Mouse (Mus musculus): ENCODE results near the gene Tfap2c. TPM values are rescaled to one million over a fixed set of nuclear protein-coding genes. Genes with fewer than 3 reads are reported as not detected.

Gene Tfap2c
- polyA plus RNA-seq, 1 experiment from 2014 or later, result 0.52 TPM

DNA sequence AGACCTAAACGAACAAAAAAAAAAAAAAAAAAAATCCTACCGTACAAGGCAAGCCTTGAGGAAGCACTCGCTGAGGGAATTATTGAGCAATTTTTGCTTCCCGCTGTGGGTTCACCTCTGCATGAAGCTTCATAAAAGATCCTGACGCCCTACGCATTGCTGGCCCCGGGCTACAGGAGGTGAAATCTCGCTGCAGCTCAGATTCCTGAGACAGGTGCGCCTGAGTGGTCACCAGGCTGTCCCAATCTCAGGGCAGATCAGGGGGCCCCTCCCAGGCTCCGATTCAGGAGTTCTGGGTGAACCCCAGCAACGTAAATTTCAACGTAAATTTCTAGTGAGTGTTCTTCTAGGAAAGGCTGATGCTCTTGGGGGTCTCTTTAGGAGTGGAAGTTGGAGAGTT lies 26.9 kb upstream of the Tfap2c start:
- Histone ChIP-seq H3K9ac (replicated peaks; ENCODE audit: low read length) (no peak overlapping the region), H3K36me3 (ENCODE audit: insufficient read depth, low read length) (no peaks in the 10 kb centered on the region), H3K4me3 (ENCODE audit: low read length) (no peak overlapping the region), H3K27ac (ENCODE audit: low read length) (no peak overlapping the region), H3K27me3 (ENCODE audit: insufficient read depth, low read length) (no peaks in the 10 kb centered on the region), H3K4me1 (ENCODE audit: insufficient read depth, low read length) (no peaks in the 10 kb centered on the region), H3K4me2 (replicated peaks; ENCODE audit: low read depth, low read length) (no peak overlapping the region), H3K9me3 (ENCODE audit: low read length) (no peaks in the 10 kb centered on the region)
- ATAC-seq (ENCODE audit: low FRiP score, low TSS enrichment), result no peak
- 76% methylated on average over 10 of the region's 12 CpGs for WGBS

- H3K9ac ChIP-seq (replicated peaks; ENCODE audit: low read length), result no peak overlapping the region
- H3K4me3 ChIP-seq (ENCODE audit: low read length), result no peak overlapping the region
- no peaks in the 10 kb centered on the region for H3K36me3 ChIP-seq (ENCODE audit: insufficient read depth, low read length)
- no peak for ATAC-seq (ENCODE audit: low FRiP score, low TSS enrichment)
- no peak overlapping the region for H3K4me2 ChIP-seq (replicated peaks; ENCODE audit: low read depth, low read length)
- H3K9me3 ChIP-seq (ENCODE audit: low read length), result no peaks in the 10 kb centered on the region
- H3K27ac ChIP-seq (ENCODE audit: low read length), result no peak overlapping the region
- H3K4me1 ChIP-seq (ENCODE audit: insufficient read depth, low read length), result no peaks in the 10 kb centered on the region
- WGBS, result 85% methylated on average over 8 of the region's 8 CpGs
- H3K27me3 ChIP-seq (ENCODE audit: insufficient read depth, low read length), result no peaks in the 10 kb centered on the region
Measured at GRCm38 (mm10) chr2:172527175-172527574, 22.2 kb upstream of the Tfap2c start.

DNA sequence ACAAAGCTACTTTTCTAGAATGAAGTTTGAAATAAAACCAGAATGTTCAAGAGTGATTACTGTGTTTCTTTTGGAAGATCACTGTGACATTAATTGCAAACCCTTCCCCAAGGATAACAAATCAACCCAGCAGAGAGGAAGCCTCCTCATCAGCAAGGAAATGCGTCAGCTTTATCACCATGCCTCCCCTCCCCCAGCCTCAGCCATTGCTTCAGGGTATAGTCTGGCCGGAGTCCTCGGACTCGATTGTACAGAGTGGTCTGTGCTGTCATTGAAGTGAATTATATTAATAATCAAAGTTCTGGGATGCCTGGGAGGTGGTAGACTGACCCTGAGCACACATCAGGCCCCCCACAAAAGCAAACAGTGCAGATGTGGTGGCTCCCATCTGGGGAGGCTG lies 5.4 kb upstream of the Tfap2c start:
- 14% methylated on average over 4 of the region's 4 CpGs for WGBS
- Histone ChIP-seq H3K9me3 (ENCODE audit: low read length) (peaks cover 10% of the 10 kb centered on the region), H3K27ac (ENCODE audit: low read length) (no peak overlapping the region), H3K4me2 (replicated peaks; ENCODE audit: low read depth, low read length) (no peak overlapping the region), H3K9ac (replicated peaks; ENCODE audit: low read length) (no peak overlapping the region), H3K36me3 (ENCODE audit: insufficient read depth, low read length) (no peaks in the 10 kb centered on the region), H3K4me3 (ENCODE audit: low read length) (no peak overlapping the region), H3K27me3 (ENCODE audit: insufficient read depth, low read length) (peaks cover 69% of the 10 kb centered on the region), H3K4me1 (ENCODE audit: insufficient read depth, low read length) (peaks cover 11% of the 10 kb centered on the region)
- no peak for ATAC-seq (ENCODE audit: low FRiP score, low TSS enrichment)

GRCm38 (mm10) chr2:172544601-172545127 lies 4.7 kb upstream of the Tfap2c start:
- Histone ChIP-seq H3K4me2 (replicated peaks; ENCODE audit: low read depth, low read length) (no peak overlapping the region), H3K4me1 (ENCODE audit: insufficient read depth, low read length) (peaks cover 18% of the 10 kb centered on the region), H3K4me3 (ENCODE audit: low read length) (no peak overlapping the region), H3K27ac (ENCODE audit: low read length) (no peak overlapping the region), H3K9ac (replicated peaks; ENCODE audit: low read length) (no peak overlapping the region), H3K36me3 (ENCODE audit: insufficient read depth, low read length) (no peaks in the 10 kb centered on the region), H3K9me3 (ENCODE audit: low read length) (peaks cover 7% of the 10 kb centered on the region), H3K27me3 (ENCODE audit: insufficient read depth, low read length) (peaks cover 76% of the 10 kb centered on the region)
- WGBS, result 14% methylated on average over 6 of the region's 6 CpGs
- ATAC-seq (ENCODE audit: low FRiP score, low TSS enrichment), result no peak

DNA sequence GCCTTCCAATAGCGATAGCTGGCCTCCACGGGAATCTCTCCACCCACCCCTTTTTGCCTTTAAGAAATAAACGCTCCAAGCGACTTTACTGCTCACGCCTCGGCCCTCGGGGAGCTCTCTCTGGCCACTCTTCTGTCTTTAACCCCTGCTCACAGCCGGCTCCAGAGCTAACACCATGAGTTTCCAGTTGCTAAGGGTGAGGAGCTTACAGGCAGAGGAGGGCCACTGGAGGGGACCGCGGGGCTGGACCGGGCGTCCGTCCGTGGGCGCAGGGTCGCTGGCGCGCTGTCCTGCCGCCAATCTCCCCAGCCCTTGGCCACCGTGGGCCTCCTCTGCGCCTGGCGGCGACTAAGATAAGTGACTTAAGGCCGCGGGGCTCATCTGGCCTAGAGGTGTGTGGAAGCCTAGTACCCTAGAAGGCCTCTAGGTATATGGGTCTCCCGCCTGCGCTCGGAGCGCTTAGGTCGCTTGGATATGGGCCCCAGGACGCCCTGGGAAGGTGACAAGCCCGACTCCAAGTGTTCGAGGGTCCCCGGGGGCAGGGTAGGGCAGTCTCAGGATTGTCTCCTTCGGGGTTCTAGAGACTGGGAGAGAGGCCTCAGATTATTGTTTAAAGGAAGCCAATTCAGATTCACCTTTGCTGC lies 3.7 kb upstream of the Tfap2c start:
- WGBS, result 6% methylated on average over 35 of the region's 35 CpGs

DNA sequence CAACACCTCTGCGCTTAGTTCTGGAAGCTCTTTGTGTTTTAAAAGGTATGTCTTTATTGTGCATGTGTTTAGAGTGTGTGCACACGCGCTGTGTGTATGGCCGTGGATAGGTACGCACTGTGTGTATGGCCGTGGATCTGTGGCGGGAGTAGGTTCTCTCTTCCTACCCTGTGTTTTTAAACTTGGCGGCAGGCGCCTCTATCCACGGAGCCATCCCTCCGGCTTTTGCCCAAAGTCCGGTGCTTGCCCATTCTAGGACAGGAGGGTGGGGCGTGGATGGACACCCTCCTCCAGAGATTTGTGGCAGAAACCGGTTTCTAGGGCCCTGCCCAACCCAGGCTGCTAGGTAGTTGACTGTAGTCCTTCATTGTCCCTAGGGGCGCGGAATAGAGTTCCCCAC lies 2.8 kb upstream of the Tfap2c start:
- H3K27ac ChIP-seq (ENCODE audit: low read length), result no peak overlapping the region
- H3K4me3 ChIP-seq (ENCODE audit: low read length), result no peak overlapping the region
- H3K36me3 ChIP-seq (ENCODE audit: insufficient read depth, low read length), result no peaks in the 10 kb centered on the region
- no peak for ATAC-seq (ENCODE audit: low FRiP score, low TSS enrichment)
- no peak overlapping the region for H3K9ac ChIP-seq (replicated peaks; ENCODE audit: low read length)
- 13% methylated on average over 16 of the region's 16 CpGs for WGBS
- peaks cover 90% of the 10 kb centered on the region for H3K27me3 ChIP-seq (ENCODE audit: insufficient read depth, low read length)
- peaks cover 36% of the 10 kb centered on the region for H3K4me1 ChIP-seq (ENCODE audit: insufficient read depth, low read length)
- H3K4me2 ChIP-seq (replicated peaks; ENCODE audit: low read depth, low read length), result no peak overlapping the region
- H3K9me3 ChIP-seq (ENCODE audit: low read length), result no peaks in the 10 kb centered on the region

More for the DNA sequence above, 3.7 kb upstream of the Tfap2c start:
- H3K27me3 ChIP-seq (ENCODE audit: insufficient read depth, low read length), result peaks cover 86% of the 10 kb centered on the region
- H3K9me3 ChIP-seq (ENCODE audit: low read length), result no peaks in the 10 kb centered on the region
- no peak overlapping the region for H3K4me2 ChIP-seq (replicated peaks; ENCODE audit: low read depth, low read length)
- no peak overlapping the region for H3K9ac ChIP-seq (replicated peaks; ENCODE audit: low read length)
- no peak overlapping the region for H3K27ac ChIP-seq (ENCODE audit: low read length)
- no peak for ATAC-seq (ENCODE audit: low FRiP score, low TSS enrichment)
- H3K36me3 ChIP-seq (ENCODE audit: insufficient read depth, low read length), result no peaks in the 10 kb centered on the region
- no peak overlapping the region for H3K4me3 ChIP-seq (ENCODE audit: low read length)
- peaks cover 28% of the 10 kb centered on the region for H3K4me1 ChIP-seq (ENCODE audit: insufficient read depth, low read length)

GRCm38 (mm10) chr2:172547116-172547515 lies 2.3 kb upstream of the Tfap2c start:
- H3K9me3 ChIP-seq (ENCODE audit: low read length), result no peaks in the 10 kb centered on the region
- H3K4me1 ChIP-seq (ENCODE audit: insufficient read depth, low read length), result peaks cover 37% of the 10 kb centered on the region
- ATAC-seq (ENCODE audit: low FRiP score, low TSS enrichment), result peak; percentile 70
- H3K9ac ChIP-seq (replicated peaks; ENCODE audit: low read length), result no peak overlapping the region
- under 1% methylated on average over 21 of the region's 21 CpGs for WGBS
- H3K27ac ChIP-seq (ENCODE audit: low read length), result no peak overlapping the region
- H3K4me3 ChIP-seq (ENCODE audit: low read length), result peak overlapping the region; percentile 12; the same call in 1 of the 2 replicates
- H3K4me2 ChIP-seq (replicated peaks; ENCODE audit: low read depth, low read length), result peak overlapping the region; percentile 34
- peaks cover 96% of the 10 kb centered on the region for H3K27me3 ChIP-seq (ENCODE audit: insufficient read depth, low read length)
- H3K36me3 ChIP-seq (ENCODE audit: insufficient read depth, low read length), result no peaks in the 10 kb centered on the region

- Histone ChIP-seq H3K4me2 (replicated peaks; ENCODE audit: low read depth, low read length) (peak overlapping the region; percentile 34; the same call in 1 of the 2 replicates), H3K27ac (ENCODE audit: low read length) (no peak overlapping the region), H3K4me3 (ENCODE audit: low read length) (peak overlapping the region; percentile 3; the same call in 1 of the 2 replicates), H3K9ac (replicated peaks; ENCODE audit: low read length) (no peak overlapping the region), H3K9me3 (ENCODE audit: low read length) (no peaks in the 10 kb centered on the region), H3K27me3 (ENCODE audit: insufficient read depth, low read length) (peaks cover 100% of the 10 kb centered on the region), H3K36me3 (ENCODE audit: insufficient read depth, low read length) (no peaks in the 10 kb centered on the region), H3K4me1 (ENCODE audit: insufficient read depth, low read length) (peaks cover 37% of the 10 kb centered on the region)
- 3% methylated on average over 27 of the region's 27 CpGs for WGBS
- ATAC-seq (ENCODE audit: low FRiP score, low TSS enrichment), result no peak
Measured at GRCm38 (mm10) chr2:172547807-172548586, 1.4 kb upstream of the Tfap2c start.

- Histone ChIP-seq H3K36me3 (ENCODE audit: insufficient read depth, low read length) (no peaks in the 10 kb centered on the region), H3K9ac (replicated peaks; ENCODE audit: low read length) (no peak overlapping the region), H3K27ac (ENCODE audit: low read length) (no peak overlapping the region), H3K9me3 (ENCODE audit: low read length) (no peaks in the 10 kb centered on the region), H3K4me3 (ENCODE audit: low read length) (peak overlapping the region; percentile 41), H3K27me3 (ENCODE audit: insufficient read depth, low read length) (peaks cover 100% of the 10 kb centered on the region), H3K4me1 (ENCODE audit: insufficient read depth, low read length) (peaks cover 37% of the 10 kb centered on the region), H3K4me2 (replicated peaks; ENCODE audit: low read depth, low read length) (peak overlapping the region; percentile 62; the same call in 1 of the 2 replicates)
- ATAC-seq (ENCODE audit: low FRiP score, low TSS enrichment), result no peak
- 1% methylated on average over 27 of the region's 27 CpGs for WGBS
Measured at GRCm38 (mm10) chr2:172548672-172549255, 629 bp upstream of the Tfap2c start.
